Mouse (Mus musculus) liver, embryonic 16.5 days (tissue): Measurements from ENCODE around the gene Taf6l. TPM values are rescaled to one million over a fixed set of nuclear protein-coding genes. Genes with fewer than 3 reads are reported as not detected.

Experiments used
- ATAC-seq: fragments of 200-750 bp; cut with Nextera tagmentation; 2 replicates; pipeline ENCODE4 v1.8.0; 2017; ENCODE audit warnings: low read depth, mild to moderate bottlenecking, moderate number of reproducible peaks, moderate library complexity
- H3K27ac ChIP-seq: fragments of 300-500 bp; sonication (generic); 2 replicates; pipeline ENCODE4 v1.5.1; 2014; ENCODE audit warnings: mild to moderate bottlenecking, low read length
- H3K27me3 ChIP-seq: fragments of 300-500 bp; sonication (generic); 2 replicates; pipeline ENCODE4 v1.6.1; 2014; ENCODE audit warnings: low read depth, low read length, mixed read lengths; ENCODE audit not compliant: control insufficient read depth, insufficient read depth
- H3K36me3 ChIP-seq: fragments of 300-500 bp; sonication (generic); 2 replicates; pipeline ENCODE4 v1.6.1; 2014; ENCODE audit warnings: mild to moderate bottlenecking; ENCODE audit not compliant: control insufficient read depth, insufficient read depth
- H3K4me1 ChIP-seq: fragments of 300-500 bp; sonication (generic); 2 replicates; pipeline ENCODE4 v1.6.1; 2014; ENCODE audit warnings: low read depth, low read length, mixed read lengths; ENCODE audit not compliant: control insufficient read depth
- H3K4me2 ChIP-seq: fragments of 300-500 bp; sonication (generic); 2 replicates; pipeline ENCODE4 v1.6.1; 2014; ENCODE audit warnings: low read depth, low read length, mixed read lengths
- H3K4me3 ChIP-seq: fragments of 300-500 bp; sonication (generic); 2 replicates; pipeline ENCODE4 v1.5.1; 2014; ENCODE audit warnings: low read depth, mild to moderate bottlenecking, low read length
- H3K9ac ChIP-seq: fragments of 300-500 bp; sonication (generic); 2 replicates; pipeline ENCODE4 v1.6.1; 2014; ENCODE audit warnings: low read depth, low read length
- H3K9me3 ChIP-seq: fragments of 300-500 bp; sonication (generic); replicated peaks from 2 replicates; pipeline ENCODE4 v1.6.1; 2016; ENCODE audit warnings: low read length; ENCODE audit not compliant: control insufficient read depth
- WGBS: fragments of 180-500 bp; shearing (Covaris S2); extraction: QIAGEN DNeasy Blood & Tissue Kit; methylation state at CpG from one replicate; pipeline ENCODE4 v1.1.7; 2014; ENCODE audit not compliant: insufficient replicate concordance; 5-methylcytosine and 5-hydroxymethylcytosine counted together
- polyA plus RNA-seq: library from polyadenylated mRNA; unstranded; fragments of >200 nt; fragmentation: Nextera tagmentation; extraction: Ambion mirVana; gene quantifications from 2 replicates; pipeline ENCODE4 v1.2.1, GENCODE M21; 2015

The Taf6l gene
- polyA plus RNA-seq, 1 experiment from 2014 or later = 10.0 TPM

DNA sequence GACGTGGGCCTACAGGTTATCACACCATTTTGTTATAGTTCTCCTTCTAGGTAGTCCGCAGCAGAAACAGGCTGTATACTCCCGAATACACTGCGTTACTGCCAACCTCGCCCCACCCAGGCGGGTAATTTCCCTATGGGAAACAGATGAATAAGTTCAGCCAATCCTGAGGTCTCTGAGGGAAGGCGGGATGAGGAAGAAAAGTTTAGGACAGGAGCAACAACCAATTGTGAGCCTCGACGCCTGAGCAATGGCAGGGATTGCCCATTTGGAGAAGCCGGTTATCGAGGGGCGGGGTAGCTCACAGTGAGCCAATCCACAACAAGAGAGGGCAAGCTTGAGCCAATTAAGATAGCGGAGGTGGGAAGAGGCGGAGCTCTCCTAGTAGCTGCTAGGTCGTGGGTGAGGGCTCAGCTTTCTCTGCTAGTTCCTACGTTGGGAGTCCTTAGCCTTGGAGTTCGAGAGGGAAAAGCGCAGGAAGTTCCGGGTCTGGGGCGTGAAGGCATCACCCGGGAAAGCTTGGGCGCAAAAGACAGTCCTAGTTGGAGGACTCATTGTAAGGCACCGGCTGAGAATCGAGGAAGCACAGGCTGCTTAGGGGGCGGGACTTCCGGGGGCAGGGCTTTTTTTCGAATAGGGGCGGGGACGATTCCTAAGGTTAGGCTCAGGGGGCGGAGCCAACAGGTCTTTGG, 16.1 kb upstream of the Taf6l start, which contains the start of gene Zbtb3:
Zbtb3 (plus strand) TSS at position 426 of the 692 bp plus-strand sequence.
- H3K9ac ChIP-seq = peak within 1 kb of the TSS; percentile 70
- H3K9me3 ChIP-seq = no peaks in the 10 kb centered on the region
- no peaks in the 10 kb centered on the region for H3K27me3 ChIP-seq
- H3K36me3 ChIP-seq = peaks cover 7% of the 10 kb centered on the region
- H3K27ac ChIP-seq = peak within 1 kb of the TSS; percentile 78
- H3K4me2 ChIP-seq = peak within 1 kb of the TSS; percentile 87
- H3K4me3 ChIP-seq = peak within 1 kb of the TSS; percentile 75
- ATAC-seq = peak; percentile 96
- H3K4me1 ChIP-seq = peaks cover 16% of the 10 kb centered on the region
- WGBS = under 1% methylated on average over 30 of the region's 30 CpGs

GRCm38 (mm10) chr19:8798947-8799315, 12.7 kb upstream of the Taf6l start:
- peak overlapping the region; percentile 69 for H3K4me2 ChIP-seq
- no peaks in the 10 kb centered on the region for H3K9me3 ChIP-seq
- peaks cover 11% of the 10 kb centered on the region for H3K36me3 ChIP-seq
- no peak for ATAC-seq
- no peaks in the 10 kb centered on the region for H3K27me3 ChIP-seq
- no peak overlapping the region for H3K27ac ChIP-seq
- H3K9ac ChIP-seq = no peak overlapping the region
- peak overlapping the region; percentile 73 for H3K4me3 ChIP-seq
- H3K4me1 ChIP-seq = peaks cover 23% of the 10 kb centered on the region

DNA sequence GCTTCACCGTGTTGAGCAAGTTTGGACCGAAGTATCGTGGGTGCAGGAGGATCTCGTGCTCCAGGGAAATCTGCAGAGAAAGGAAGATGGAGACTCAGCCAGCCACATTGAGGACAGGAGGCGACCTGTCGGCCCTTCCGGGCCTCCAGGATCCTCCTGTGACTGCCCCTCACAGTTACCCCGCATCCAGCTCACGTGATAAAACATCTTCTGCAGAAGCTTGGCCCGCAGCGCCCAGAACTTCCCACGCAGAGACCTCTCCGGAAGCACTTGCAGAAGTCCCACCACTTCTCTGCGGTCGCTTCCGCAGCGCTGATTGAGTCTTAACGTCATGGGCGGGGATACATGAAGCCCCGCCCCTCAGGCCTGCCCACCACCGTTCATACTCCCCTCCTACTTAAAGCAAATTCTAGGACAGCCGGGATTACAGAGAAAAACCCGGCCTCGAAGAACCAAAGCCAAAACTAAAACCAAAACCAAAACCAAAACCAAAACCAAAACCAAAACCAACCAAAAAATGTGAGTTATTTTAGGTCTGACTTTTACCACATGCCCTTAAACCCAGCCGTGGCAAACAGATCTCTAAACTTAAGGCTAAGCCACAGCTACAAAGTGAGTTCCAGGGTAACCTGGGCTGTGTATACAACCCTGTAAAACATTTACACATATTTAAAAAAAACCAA, 12.2 kb upstream of the Taf6l start, which contains the start of gene Polr2g:
Polr2g (minus strand) TSS at position 314 of the 683 bp plus-strand sequence.
- WGBS = under 1% methylated on average over 25 of the region's 25 CpGs
- H3K9ac ChIP-seq = peak within 1 kb of the TSS; percentile 67
- peak within 1 kb of the TSS; percentile 69 for H3K4me2 ChIP-seq
- peaks cover 17% of the 10 kb centered on the region for H3K36me3 ChIP-seq
- ATAC-seq = peak; percentile 64
- peak within 1 kb of the TSS; percentile 66 for H3K27ac ChIP-seq
- no peaks in the 10 kb centered on the region for H3K9me3 ChIP-seq
- H3K4me3 ChIP-seq = peak within 1 kb of the TSS; percentile 73
- peaks cover 23% of the 10 kb centered on the region for H3K4me1 ChIP-seq
- no peaks in the 10 kb centered on the region for H3K27me3 ChIP-seq

DNA sequence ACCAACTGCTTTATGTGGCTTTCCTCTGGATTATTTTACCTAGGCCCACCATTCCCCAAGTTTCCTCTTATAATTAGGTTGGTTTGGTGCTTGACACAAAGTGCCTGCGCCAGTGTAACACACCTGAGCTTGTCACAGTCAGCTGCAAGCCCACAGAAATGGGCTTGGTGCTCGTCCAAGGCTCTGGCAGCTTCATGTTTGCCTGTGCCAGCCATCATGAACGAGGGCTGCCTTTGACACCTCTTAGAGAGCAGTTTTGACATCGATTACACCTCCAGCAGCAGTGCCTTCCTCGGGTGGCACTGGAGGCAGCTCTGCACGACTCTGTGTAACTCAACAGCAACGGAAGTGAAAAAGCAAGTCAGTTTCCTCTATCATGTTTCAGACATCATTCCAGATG, 4.0 kb upstream of the Taf6l start:
- WGBS = 60% methylated on average over 7 of the region's 7 CpGs
- Histone ChIP-seq H3K4me2 (no peak overlapping the region), H3K27ac (no peak overlapping the region), H3K27me3 (no peaks in the 10 kb centered on the region), H3K9me3 (no peaks in the 10 kb centered on the region), H3K36me3 (peaks cover 26% of the 10 kb centered on the region), H3K9ac (no peak overlapping the region), H3K4me1 (peaks cover 11% of the 10 kb centered on the region), H3K4me3 (no peak overlapping the region)
- ATAC-seq = no peak

- Histone ChIP-seq H3K9ac (no peak overlapping the region), H3K27ac (no peak overlapping the region), H3K27me3 (no peaks in the 10 kb centered on the region), H3K4me1 (peaks cover 15% of the 10 kb centered on the region), H3K4me3 (no peak overlapping the region), H3K4me2 (no peak overlapping the region), H3K36me3 (peaks cover 17% of the 10 kb centered on the region), H3K9me3 (no peaks in the 10 kb centered on the region)
- 71% methylated on average over 1 of the region's 1 CpGs for WGBS
- ATAC-seq = no peak
These were observed 3.0 kb upstream of the Taf6l start for GRCm38 (mm10) chr19:8789171-8789570.

- Histone ChIP-seq H3K27ac (no peak overlapping the region), H3K27me3 (no peaks in the 10 kb centered on the region), H3K9ac (no peak overlapping the region), H3K4me1 (peaks cover 15% of the 10 kb centered on the region), H3K4me2 (no peak overlapping the region), H3K4me3 (no peak overlapping the region), H3K9me3 (no peaks in the 10 kb centered on the region), H3K36me3 (peaks cover 10% of the 10 kb centered on the region)
- no peak for ATAC-seq
- 48% methylated on average over 3 of the region's 3 CpGs for WGBS
These were observed 2.3 kb upstream of the Taf6l start for GRCm38 (mm10) chr19:8788521-8788920.

- Histone ChIP-seq H3K4me1 (peaks cover 40% of the 10 kb centered on the region), H3K9me3 (no peaks in the 10 kb centered on the region), H3K4me2 (peak overlapping the region; percentile 96), H3K27me3 (no peaks in the 10 kb centered on the region), H3K9ac (peak overlapping the region; percentile 98), H3K27ac (peak overlapping the region; percentile 100), H3K36me3 (peaks cover 7% of the 10 kb centered on the region), H3K4me3 (peak overlapping the region; percentile 81)
- WGBS = 3% methylated on average over 20 of the region's 20 CpGs
- no peak for ATAC-seq
These were observed 11.2 kb downstream of the Taf6l start for GRCm38 (mm10) chr19:8774951-8775421.

DNA sequence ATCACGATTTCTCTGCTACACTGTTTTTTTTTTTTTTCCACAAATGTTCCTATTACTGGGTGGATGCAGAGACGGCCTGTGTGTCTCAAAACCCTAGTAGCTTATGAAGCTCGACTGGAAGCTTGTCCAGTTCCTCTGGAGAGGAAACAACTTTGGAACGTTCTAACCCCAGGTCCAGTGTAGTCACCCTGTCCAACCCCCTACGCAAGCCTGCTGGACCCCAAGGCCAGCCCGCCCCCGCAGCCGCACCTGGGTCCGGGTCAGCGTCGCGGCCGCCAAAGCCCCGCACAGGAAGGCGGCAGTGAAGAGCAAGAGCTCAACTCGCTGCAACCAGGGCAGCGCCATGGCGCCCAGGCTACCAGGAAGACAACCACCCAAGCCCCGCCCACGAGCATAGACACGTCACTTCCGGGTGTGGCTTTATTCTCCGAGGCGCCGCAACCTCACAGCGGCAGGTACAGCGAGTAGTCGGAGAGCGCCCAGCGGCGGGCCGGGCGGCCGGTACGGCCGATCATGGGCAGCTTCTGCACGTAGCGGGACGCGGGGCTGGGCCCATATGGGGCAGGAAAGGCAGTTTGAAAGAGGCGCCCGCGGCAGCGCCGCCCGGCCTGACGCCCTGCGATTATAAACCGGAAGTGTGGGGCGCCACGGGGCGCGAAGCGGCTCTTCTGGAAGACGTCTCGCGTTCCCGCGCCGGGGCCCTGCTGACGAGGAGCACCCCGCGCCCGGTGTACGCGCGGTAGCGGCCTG, 12.0 kb downstream of the Taf6l start, which contains the start of gene Tmem179b:
Tmem179b (minus strand) TSS at position 382 of the 750 bp plus-strand sequence.
- H3K36me3 ChIP-seq = peaks cover 13% of the 10 kb centered on the region

More for the DNA sequence above, 12.0 kb downstream of the Taf6l start, which contains the start of gene Tmem179b:
- peak within 1 kb of the TSS; percentile 81 for H3K4me3 ChIP-seq
- no peaks in the 10 kb centered on the region for H3K9me3 ChIP-seq
- H3K27ac ChIP-seq = peak within 1 kb of the TSS; percentile 100
- WGBS = 0% methylated on average over 61 of the region's 68 CpGs
- peaks cover 40% of the 10 kb centered on the region for H3K4me1 ChIP-seq
- peak; percentile 89 for ATAC-seq
- H3K9ac ChIP-seq = peak within 1 kb of the TSS; percentile 98
- peak within 1 kb of the TSS; percentile 96 for H3K4me2 ChIP-seq
- no peaks in the 10 kb centered on the region for H3K27me3 ChIP-seq
